Comparison of ENCODE assay signal across 10 mouse cellular contexts in the genomic region with DNA sequence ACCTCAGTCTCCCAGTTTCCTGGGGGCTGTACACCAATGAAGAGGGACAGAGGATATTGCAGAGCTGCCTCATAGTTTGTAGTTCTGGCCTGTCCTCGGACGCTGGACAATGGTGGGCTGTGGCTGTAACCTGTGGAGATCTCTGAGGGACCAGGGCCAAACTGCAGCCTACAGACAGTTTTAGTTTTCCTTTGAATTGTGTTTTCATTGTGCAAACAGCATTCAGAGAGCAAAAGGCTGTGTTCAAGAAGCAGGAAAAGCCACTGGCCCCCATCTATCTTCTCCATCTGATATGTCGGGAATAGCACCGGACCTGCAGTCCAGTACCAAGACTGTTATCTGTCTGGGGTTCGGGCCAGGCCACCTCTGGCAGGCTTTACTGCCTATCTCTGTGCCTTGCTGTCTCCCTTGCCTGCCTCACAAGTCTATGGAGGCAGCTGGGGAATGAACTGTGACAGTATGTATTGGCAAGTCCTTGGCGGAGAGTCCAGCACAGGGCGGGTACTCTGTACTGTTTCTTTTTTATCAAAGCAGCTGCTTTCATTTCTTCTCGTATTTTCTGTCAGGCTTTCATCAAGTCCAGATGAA. TPM values are rescaled to one million over a fixed set of nuclear protein-coding genes. Genes with fewer than 3 reads are reported as not detected.
A peak's percentile ranks its signal among the peaks of the same experiment; 100 is the strongest.
DNase-seq lines count a peak whose midpoint lies in the region; ATAC-seq and TF ChIP-seq lines count a peak whose summit lies in the region.
"Had no signal": no experiment of that assay in that cellular context is flagged by ENCODE, and none has a peak within 500 bp of the region (broad histone marks: within the 10 kb centered on the region; RNA-seq: fewer than 3 reads in every experiment).

No protein-coding gene starts in this region.

- peak overlapping the region; percentile 63 for H3K27ac ChIP-seq in heart, embryonic 13.5 days (replicated peaks)
- no peak overlapping the region for H3K27ac ChIP-seq in hindbrain, embryonic 10.5 days
- H3K27ac ChIP-seq: limb, embryonic 10.5 days had no signal

- WGBS in heart, embryonic 13.5 days = 24% methylated on average over 8 of the region's 8 CpGs
- 77% methylated on average over 8 of the region's 8 CpGs for WGBS in hindbrain, embryonic 10.5 days

- no peaks in the 10 kb centered on the region for H3K27me3 ChIP-seq in heart, embryonic 13.5 days (replicated peaks)
- no peaks in the 10 kb centered on the region for H3K27me3 ChIP-seq in hindbrain, embryonic 10.5 days (ENCODE audit: insufficient read depth, poor library complexity, severe bottlenecking)

- no peak for TF ChIP-seq CTCF in brain, embryonic 14.5 days (IDR thresholded peaks at IDR 0.05; ENCODE audit: borderline replicate concordance, extremely low read depth, insufficient read depth, insufficient read length)

- no peak for TF ChIP-seq POLR2A in brain, embryonic 14.5 days (IDR thresholded peaks at IDR 0.05; ENCODE audit: borderline replicate concordance, extremely low read depth, insufficient read depth, insufficient read length, poor library complexity, severe bottlenecking)

- no peaks in the 10 kb centered on the region for H3K9me3 ChIP-seq in heart, embryonic 13.5 days
- no peaks in the 10 kb centered on the region for H3K9me3 ChIP-seq in hindbrain, embryonic 10.5 days
- H3K9me3 ChIP-seq: limb, embryonic 10.5 days had no signal

- peak overlapping the region; percentile 28 for H3K4me2 ChIP-seq in heart, embryonic 13.5 days

- peak overlapping the region; percentile 34 for H3K9ac ChIP-seq in heart, embryonic 13.5 days

- H3K36me3 ChIP-seq in heart, embryonic 13.5 days = no peaks in the 10 kb centered on the region
- no peaks in the 10 kb centered on the region for H3K36me3 ChIP-seq in hindbrain, embryonic 10.5 days
- H3K36me3 ChIP-seq: limb, embryonic 10.5 days had no signal

- peaks cover 62% of the 10 kb centered on the region for H3K4me1 ChIP-seq in heart, embryonic 13.5 days
- H3K4me1 ChIP-seq in hindbrain, embryonic 10.5 days (replicated peaks) = peaks cover 42% of the 10 kb centered on the region

- DNase-seq in kidney, adult 18-20 months = peak; percentile 11
- no peak for DNase-seq in kidney, adult 11 months
- peak; percentile 28 for DNase-seq in brain, embryonic 14.5 days (ENCODE audit: low read depth)
- peak; percentile 53 for DNase-seq in lung, postnatal 10 days
- no peak for DNase-seq in thymus, postnatal 10 days (ENCODE audit: low spot score in 2 of 2)
- no peak for DNase-seq in hindbrain, embryonic 10.5 days (ENCODE audit: low spot score)
- DNase-seq in spleen, postnatal 14 days (ENCODE audit: low spot score in 2 of 2) = no peak
- DNase-seq: cerebellum, postnatal 25 days had no signal

- ATAC-seq in heart, embryonic 13.5 days (ENCODE audit: extremely low read depth, insufficient number of reproducible peaks, low FRiP score, low TSS enrichment) = no peak

- no peak overlapping the region for H3K4me3 ChIP-seq in heart, embryonic 13.5 days
- no peak overlapping the region for H3K4me3 ChIP-seq in hindbrain, embryonic 10.5 days
- H3K4me3 ChIP-seq: limb, embryonic 10.5 days had no signal

RNA-seq across cellular contexts. Expression of gene Spocd1, which starts 11.9 kb away (rescaled TPM):
- polyA plus RNA-seq in brain, embryonic 14.5 days (2012; rRNA removed) = 0.05 and 0.14 TPM in 2 replicates
- 0.19 and 0.34 TPM in 2 replicates for polyA plus RNA-seq in heart, embryonic 13.5 days (2015; fragmentation: Nextera tagmentation; extraction: Ambion mirVana)
- polyA plus RNA-seq in hindbrain, embryonic 10.5 days (2016; fragmentation: Nextera tagmentation; extraction: Ambion mirVana) = 0.05 TPM in 1 of 2 replicates, not detected in the other
- polyA plus RNA-seq: limb, embryonic 10.5 days had no signal

Comparison
In these comparisons a context has a peak if more than half of its experiments do, and no peak if none do; other contexts are left out.
1. DNase-seq: peak in kidney, adult 18-20 months (single experiment), brain, embryonic 14.5 days (single experiment) and lung, postnatal 10 days (single experiment); none in kidney, adult 11 months (single experiment), thymus, postnatal 10 days (0 of 2), hindbrain, embryonic 10.5 days (single experiment) and spleen, postnatal 14 days (0 of 2).